Mouse (Mus musculus) right cerebral cortex, postnatal 4 days (tissue): ENCODE measurements at regions not wholly inside any gene's neighbourhood (a gene's known extent, or its start where the extent isn't known, plus 50 kb on each side); places are given as distances from the start of the nearest gene placed in this dataset.
A peak's percentile ranks its signal among the peaks of the same experiment; 100 is the strongest.
"Not testable (repeated sequence)": the region's sequence is repeated elsewhere in the genome, so short reads cannot be mapped to it uniquely, and the experiment has no call there.

ENCODE experiments used
- DNase-seq: peaks from one replicate; pipeline ENCODE4 v3.0.0-alpha.2; 2022

DNA sequence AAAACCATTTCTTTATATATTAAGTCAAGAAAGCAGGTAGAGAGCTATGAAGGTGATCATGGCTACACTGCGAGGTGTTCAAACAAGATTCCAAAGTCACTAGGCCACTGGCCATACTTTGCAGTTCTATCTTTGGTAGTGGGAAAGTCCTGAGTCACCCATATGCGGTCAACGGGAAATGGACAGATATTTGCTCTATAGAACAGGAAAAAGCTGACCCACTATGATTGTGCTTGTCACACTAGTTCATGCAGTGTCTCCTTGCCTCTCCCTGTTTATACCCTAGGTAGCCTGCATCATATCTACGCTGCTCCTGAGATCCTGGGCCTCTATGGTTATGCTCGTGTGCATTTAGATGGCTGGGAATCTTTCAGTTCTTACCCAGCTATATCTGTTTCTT lies 188.9 kb upstream of the Pfkp start:
- DNase-seq: no peak

DNA sequence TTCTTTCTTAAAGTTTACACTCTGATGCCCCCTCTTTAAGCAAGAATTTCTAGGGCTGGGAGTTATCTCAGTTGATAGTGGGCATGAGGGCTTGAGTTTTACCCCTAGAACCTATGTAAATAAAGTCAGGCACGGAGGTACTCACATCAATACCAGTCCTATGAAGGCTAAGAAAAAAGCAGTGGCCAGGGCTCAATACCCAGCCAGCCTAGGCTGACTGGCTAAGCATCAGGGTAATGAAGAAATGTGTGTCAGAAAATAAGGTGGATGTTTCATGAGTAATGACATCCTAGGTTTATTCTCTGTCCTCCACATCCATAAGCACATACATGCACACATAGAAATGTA lies 188.5 kb upstream of the Pfkp start:
- no peak for DNase-seq

DNA sequence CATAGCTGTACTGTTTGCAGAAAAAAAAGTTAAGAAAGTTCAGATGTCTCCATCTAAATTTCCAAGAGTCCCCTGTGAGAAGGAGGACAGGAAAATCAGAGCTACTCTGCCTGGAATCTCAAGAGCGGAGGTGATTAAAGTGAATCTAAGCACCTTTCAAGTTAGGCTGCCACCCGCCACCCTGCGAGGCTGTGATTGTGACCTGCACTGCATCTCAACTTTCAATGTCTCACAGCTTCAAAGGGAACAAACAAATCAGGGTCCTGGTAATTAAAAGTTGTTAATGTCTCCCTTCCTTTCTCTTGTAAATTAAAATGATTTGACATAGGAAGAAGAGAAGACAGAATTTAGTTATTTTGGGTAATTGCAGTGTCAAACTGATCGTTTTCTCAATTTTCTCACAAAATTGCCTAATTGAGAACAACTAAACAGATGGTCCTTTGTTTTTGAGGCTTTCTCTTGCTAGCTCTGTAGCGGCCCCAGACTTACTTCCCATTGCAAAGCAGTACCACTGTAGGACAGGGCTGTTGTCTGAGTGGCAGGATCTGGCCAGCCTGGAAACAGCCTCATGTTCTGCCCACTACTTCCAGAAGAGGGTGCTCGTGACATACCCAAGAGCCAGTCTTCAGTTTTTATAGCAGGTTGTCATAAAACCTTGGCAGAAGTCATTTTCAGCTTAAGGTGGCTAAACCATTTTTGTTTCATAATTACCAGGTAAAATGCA lies 187.9 kb upstream of the Pfkp start:
- peak; percentile 53 for DNase-seq

- DNase-seq: no peak
Measured at GRCm38 (mm10) chr13:6829882-6830281, 181.3 kb upstream of the Pfkp start.

- no peak for DNase-seq
Measured at GRCm38 (mm10) chr13:6829346-6829745, 180.8 kb upstream of the Pfkp start.

- DNase-seq: not testable (repeated sequence)
Measured at GRCm38 (mm10) chr13:6828601-6829330, 180.2 kb upstream of the Pfkp start.

DNA sequence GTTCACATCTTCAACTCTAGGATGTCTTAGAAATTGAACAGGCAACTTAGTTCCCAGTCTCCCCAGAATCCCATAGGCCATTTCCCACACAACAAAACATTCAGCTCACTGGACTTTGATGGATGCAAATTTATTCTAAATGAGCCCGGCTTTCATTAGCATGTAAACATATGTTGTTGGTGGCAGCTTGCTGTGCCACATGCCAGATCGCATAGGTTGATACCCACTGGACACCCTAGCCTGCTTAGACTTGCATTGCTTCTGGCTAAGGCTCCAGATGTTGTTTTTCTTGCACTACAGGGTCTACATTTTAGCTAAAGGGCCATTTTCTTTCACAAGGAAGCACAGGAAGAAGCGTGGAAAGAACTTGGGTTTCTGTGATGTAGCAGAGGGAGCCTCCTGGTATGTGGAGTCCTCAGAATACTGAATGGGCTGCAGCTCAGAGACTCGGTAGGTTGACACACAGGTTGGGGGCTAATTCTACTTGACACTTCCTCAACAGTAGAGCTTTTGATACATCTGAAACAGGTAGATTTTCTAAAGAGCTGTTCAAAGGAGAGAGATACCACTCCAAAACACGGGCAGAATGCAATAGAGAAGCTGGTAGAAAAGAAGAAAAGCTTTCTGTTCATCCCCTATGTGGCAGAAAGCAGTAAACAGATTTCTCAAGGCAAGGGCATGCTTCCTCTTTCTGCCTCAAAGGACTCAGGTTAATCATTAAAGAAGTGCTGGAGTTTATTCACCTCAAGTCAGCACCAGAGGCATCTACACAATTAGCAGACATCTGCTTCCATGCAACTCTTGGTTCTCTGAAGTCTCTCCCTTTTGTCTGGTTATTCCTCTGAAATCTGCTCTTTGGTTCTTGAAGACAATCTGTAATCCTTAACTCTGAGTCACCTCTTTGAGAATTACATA lies 153.9 kb upstream of the Pfkp start:
- DNase-seq: no peak

GRCm38 (mm10) chr13:6767936-6768588 lies 119.5 kb upstream of the Pfkp start:
- no peak for DNase-seq

DNA sequence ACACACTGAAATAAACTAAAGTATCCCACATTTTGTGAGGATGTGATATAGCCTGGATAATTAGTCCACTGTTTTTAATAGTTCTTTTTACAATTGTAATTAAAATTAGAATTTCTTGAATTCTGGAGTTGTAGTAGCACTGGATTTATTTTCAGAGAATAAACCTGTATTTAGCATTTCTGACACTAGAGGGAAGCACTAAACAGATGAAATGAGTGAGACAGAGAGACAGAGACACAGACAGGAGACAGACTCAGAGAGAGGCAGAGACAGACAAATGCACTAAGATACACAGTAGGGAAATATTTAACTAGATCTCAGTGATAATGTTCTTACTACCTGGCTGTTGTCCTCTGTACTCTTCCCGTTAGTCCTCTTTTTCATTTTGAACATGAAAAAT lies 108.6 kb upstream of the Pfkp start:
- no peak for DNase-seq

DNA sequence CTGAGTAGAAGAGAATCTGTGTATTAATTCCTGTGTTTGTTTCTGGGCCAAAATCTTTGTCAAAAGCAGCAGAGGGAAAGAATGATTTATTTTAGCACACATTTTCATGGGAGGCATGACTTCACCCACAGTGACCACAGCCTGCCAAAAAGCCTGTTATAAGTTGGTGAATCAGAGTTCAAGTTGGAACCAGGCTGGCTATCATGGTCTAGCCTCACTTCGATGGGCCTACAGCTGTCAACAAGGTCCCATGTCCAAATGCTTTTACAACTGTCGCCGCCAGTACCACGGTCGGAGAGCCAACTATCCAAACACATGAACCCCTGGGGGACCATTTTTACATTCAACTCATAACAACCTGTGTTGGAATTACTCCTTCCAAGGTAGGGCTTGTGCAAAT lies 103.0 kb upstream of the Pfkp start:
- DNase-seq: no peak

DNA sequence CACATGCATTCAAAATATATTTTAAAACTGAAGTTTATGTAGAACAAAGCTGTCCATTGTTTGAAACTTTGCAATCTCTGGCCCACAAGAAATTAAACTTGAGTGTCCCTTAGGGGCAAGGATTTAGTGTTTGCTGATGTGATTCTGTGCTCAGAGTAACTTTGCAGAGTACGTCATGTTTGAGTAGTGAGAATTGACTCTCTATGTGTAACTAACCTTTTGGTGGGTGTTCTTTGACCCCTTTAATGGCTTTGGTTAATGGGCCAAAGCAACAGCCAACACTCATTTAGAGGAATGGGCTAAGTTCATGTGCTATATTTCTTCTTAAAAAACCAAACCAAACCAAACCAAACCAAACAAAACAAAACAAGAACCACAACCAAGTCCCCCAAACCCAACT lies 102.6 kb upstream of the Pfkp start:
- no peak for DNase-seq

GRCm38 (mm10) chr13:6741916-6742315 lies 93.3 kb upstream of the Pfkp start:
- no peak for DNase-seq

- DNase-seq: peak; percentile 28
Measured at GRCm38 (mm10) chr13:6736984-6737566, 88.5 kb upstream of the Pfkp start.
